Mouse (Mus musculus) kidney, embryonic 15.5 days (tissue): ENCODE measurements around the gene Per2. TPM values are rescaled to one million over a fixed set of nuclear protein-coding genes. Genes with fewer than 3 reads are reported as not detected.

Experiments
- ATAC-seq: fragments of 200-750 bp; cut with Nextera tagmentation; replicated peaks from 2 replicates; pipeline ENCODE4 v1.8.0; 2017; ENCODE audit warnings: moderate TSS enrichment; ENCODE audit not compliant: low FRiP score
- H3K27ac ChIP-seq: fragments of 300-500 bp; sonication (generic); 2 replicates; pipeline ENCODE4 v1.5.1; 2015; ENCODE audit warnings: mild to moderate bottlenecking, inconsistent platforms
- H3K27me3 ChIP-seq: fragments of 300-500 bp; sonication (generic); 2 replicates; pipeline ENCODE4 v1.6.1; 2015; ENCODE audit warnings: inconsistent platforms
- H3K36me3 ChIP-seq: fragments of 300-500 bp; sonication (generic); 2 replicates; pipeline ENCODE4 v1.6.1; 2015; ENCODE audit warnings: inconsistent platforms
- H3K4me1 ChIP-seq: fragments of 300-500 bp; sonication (generic); 2 replicates; pipeline ENCODE4 v1.6.1; 2015; ENCODE audit warnings: inconsistent platforms
- H3K4me2 ChIP-seq: fragments of 300-500 bp; sonication (generic); 2 replicates; pipeline ENCODE4 v1.6.1; 2015; ENCODE audit warnings: moderate library complexity, mild to moderate bottlenecking, inconsistent platforms
- H3K4me3 ChIP-seq: fragments of 300-500 bp; sonication (generic); replicated peaks from 2 replicates; pipeline ENCODE4 v1.5.1; 2015; ENCODE audit warnings: mild to moderate bottlenecking, inconsistent platforms
- H3K9ac ChIP-seq: fragments of 300-500 bp; sonication (generic); 2 replicates; pipeline ENCODE4 v1.6.1; 2015; ENCODE audit warnings: mild to moderate bottlenecking, inconsistent platforms
- H3K9me3 ChIP-seq: fragments of 300-500 bp; sonication (generic); replicated peaks from 2 replicates; pipeline ENCODE4 v1.6.1; 2016; ENCODE audit warnings: inconsistent platforms
- WGBS: fragments of 180-500 bp; shearing (Covaris S2); methylation state at CpG from one replicate; pipeline ENCODE4 v1.1.7; 2015; ENCODE audit warnings: mixed read lengths; 5-methylcytosine and 5-hydroxymethylcytosine counted together
- polyA plus RNA-seq: library from polyadenylated mRNA; unstranded; fragments of >200 nt; fragmentation: Nextera tagmentation; extraction: Ambion mirVana; gene quantifications from 2 replicates; pipeline ENCODE4 v1.2.1, GENCODE M21; 2015

Gene Per2
- polyA plus RNA-seq = 2.9 and 3.6 TPM in 2 replicates

DNA sequence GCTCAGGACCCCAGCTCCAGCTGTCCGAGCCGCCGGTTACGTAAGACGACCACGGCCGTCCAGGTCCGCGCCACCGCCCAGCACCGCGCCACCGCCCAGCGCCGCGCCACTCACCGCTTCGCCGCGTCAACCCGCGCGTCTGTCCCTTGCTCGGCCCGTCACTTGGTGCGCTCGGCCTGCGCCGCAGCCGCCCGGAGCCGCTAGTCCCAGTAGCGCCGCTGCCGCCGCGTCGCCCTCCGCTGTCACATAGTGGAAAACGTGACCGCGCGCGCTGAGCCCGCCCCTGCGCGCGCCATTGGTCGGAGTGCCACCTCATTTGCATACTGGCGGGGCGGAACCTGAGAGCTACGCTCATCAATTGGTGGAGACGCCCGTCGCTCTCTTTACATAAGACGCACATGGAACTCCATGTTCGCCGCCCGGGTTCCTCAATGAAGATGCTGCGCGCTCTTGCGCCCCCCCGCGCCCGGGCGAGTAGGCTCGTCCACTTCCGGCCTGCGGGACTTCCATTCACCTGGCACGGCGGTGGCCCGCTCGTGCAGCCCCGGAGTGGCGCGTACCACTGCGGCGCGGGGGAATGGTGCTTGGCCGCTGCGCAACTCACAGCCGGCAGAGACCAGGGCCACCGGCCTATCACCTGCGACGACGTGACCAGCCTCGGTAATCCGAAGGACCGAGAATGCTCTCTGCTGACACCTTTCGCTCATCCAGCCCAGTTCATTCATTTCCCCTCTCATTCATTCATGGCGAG lies at the start of gene Per2:
Gene Per2 (minus strand): TSS at position 266 of the 751 bp plus-strand sequence.
- under 1% methylated on average over 85 of the region's 91 CpGs for WGBS
- Histone ChIP-seq H3K4me3 (peak within 1 kb of the TSS; percentile 85), H3K27me3 (no peaks in the 10 kb centered on the region), H3K9ac (peak within 1 kb of the TSS; percentile 61), H3K27ac (peak within 1 kb of the TSS; percentile 66), H3K9me3 (no peaks in the 10 kb centered on the region), H3K4me1 (peaks cover 56% of the 10 kb centered on the region), H3K36me3 (no peaks in the 10 kb centered on the region), H3K4me2 (peak within 1 kb of the TSS; percentile 91)
- peak; percentile 96 for ATAC-seq

DNA sequence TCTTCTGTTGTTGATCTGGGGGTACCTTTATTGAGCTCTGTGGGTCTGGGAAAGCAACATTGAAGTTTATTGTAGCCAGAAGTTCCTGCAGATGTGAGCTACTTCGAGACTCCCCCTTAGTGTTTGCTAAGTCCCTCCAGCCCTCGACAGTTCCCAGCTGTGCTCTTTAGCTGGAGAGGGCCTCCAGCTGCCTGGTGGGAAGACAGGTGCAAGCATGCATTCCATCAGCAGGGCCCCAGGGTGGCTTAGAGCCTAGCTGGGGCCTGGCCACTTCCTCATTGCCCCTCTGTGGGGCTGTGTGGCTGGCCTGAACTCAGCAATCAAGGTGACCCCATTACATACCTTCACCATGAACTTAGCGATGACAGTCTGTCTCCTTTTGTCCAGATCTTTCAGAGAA lies 45.5 kb upstream of the Per2 start:
- H3K9me3 ChIP-seq = no peaks in the 10 kb centered on the region
- ATAC-seq = no peak
- no peak overlapping the region for H3K4me3 ChIP-seq
- no peak overlapping the region for H3K27ac ChIP-seq
- WGBS = 62% methylated on average over 3 of the region's 3 CpGs
- no peak overlapping the region for H3K4me2 ChIP-seq
- no peaks in the 10 kb centered on the region for H3K4me1 ChIP-seq
- H3K9ac ChIP-seq = no peak overlapping the region
- no peaks in the 10 kb centered on the region for H3K27me3 ChIP-seq
- peaks cover 65% of the 10 kb centered on the region for H3K36me3 ChIP-seq

DNA sequence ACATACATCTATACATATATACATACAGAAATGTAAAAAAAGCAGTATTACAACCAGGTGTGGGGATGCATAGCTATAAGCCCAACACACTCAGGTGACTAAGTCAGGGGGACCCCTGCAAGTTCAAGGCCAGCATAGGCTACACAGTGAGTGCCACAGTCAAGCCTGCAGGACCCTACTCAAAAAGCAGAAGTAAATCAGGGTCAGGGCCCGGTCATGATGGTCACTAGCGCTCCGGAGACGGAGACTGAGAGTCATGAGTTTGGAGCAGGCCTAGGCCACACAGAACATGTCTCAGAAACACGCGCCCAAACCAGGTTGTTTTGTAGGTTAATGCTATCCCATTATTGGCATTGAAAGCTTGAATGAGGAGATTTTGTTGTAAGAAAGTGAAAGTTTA lies 39.5 kb upstream of the Per2 start:
- H3K27me3 ChIP-seq = no peaks in the 10 kb centered on the region
- WGBS = 96% methylated on average over 6 of the region's 6 CpGs
- H3K9me3 ChIP-seq = no peaks in the 10 kb centered on the region
- H3K4me1 ChIP-seq = peaks cover 16% of the 10 kb centered on the region
- no peak overlapping the region for H3K4me3 ChIP-seq
- H3K4me2 ChIP-seq = no peak overlapping the region
- peaks cover 39% of the 10 kb centered on the region for H3K36me3 ChIP-seq
- H3K9ac ChIP-seq = no peak overlapping the region
- no peak for ATAC-seq
- no peak overlapping the region for H3K27ac ChIP-seq

DNA sequence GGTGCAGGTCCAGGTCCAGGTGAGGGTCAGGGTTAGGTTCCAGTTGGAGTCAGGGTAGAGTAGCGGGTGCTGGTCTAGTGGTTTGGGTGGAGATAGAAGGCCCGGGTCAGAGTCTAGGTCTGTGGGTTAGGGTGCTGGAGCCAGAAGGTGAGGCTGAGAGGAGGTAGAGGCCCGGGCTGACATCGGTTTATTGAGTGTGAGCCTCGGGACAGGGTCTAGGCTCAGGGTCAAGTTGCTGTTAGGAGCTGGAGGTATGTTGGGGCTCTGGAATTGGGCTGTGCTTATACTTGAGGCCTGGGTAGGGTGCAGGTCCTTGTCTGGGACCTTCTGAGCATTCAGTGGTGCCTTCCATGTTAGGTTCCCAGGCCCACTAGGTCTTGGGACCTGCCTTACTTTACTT lies 36.2 kb upstream of the Per2 start:
- no peak for ATAC-seq
- H3K9ac ChIP-seq = peak overlapping the region; percentile 71
- 40% methylated on average over 5 of the region's 5 CpGs for WGBS
- H3K36me3 ChIP-seq = peaks cover 9% of the 10 kb centered on the region
- H3K9me3 ChIP-seq = no peaks in the 10 kb centered on the region
- no peaks in the 10 kb centered on the region for H3K27me3 ChIP-seq
- H3K4me3 ChIP-seq = peak overlapping the region; percentile 96
- H3K4me2 ChIP-seq = peak overlapping the region; percentile 89
- no peak overlapping the region for H3K27ac ChIP-seq
- peaks cover 16% of the 10 kb centered on the region for H3K4me1 ChIP-seq

DNA sequence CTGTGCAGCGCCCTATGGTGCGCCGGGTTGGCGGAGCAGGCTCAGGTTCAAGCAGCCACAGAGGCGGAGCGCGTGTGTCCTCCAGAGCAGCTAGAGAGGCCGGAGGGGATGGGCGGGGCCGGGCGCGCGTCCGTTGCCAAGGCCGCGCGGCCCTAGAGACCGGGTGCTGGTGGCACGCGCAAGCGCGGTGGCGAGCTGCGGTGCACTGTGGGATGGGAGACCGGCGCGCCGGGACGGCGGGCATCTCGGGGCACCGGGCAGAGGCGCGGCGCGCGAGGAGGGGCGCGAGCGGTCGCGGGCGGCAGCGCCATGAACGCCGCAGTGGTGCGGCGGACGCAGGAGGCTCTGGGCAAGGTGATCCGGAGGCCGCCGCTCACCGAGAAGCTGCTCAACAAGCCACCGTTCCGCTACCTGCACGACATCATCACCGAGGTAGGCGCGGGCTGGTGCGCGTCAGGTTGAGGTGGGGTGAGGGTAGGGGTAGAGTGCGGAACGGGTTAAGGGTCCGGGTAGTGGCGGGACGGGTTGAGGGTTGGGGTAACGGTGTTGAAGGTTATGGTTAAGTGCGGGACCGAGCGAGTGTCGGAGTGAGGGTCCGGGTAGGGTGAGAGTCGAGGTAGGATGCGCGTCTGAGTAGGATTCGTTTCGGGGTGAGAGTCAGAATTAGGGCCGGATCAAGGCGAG lies 35.5 kb upstream of the Per2 start, which contains the start of gene Traf3ip1:
Gene Traf3ip1 (plus strand): TSS at position 191 of the 684 bp plus-strand sequence.
- H3K4me2 ChIP-seq = peak within 1 kb of the TSS; percentile 89
- peak within 1 kb of the TSS; percentile 96 for H3K4me3 ChIP-seq
- H3K27ac ChIP-seq = no peak within 1 kb of the TSS
- WGBS = under 1% methylated on average over 73 of the region's 79 CpGs
- peak; percentile 98 for ATAC-seq
- no peaks in the 10 kb centered on the region for H3K9me3 ChIP-seq
- no peaks in the 10 kb centered on the region for H3K27me3 ChIP-seq
- peaks cover 16% of the 10 kb centered on the region for H3K4me1 ChIP-seq
- peak within 1 kb of the TSS; percentile 71 for H3K9ac ChIP-seq
- peaks cover 3% of the 10 kb centered on the region; the same call in 1 of the 2 replicates for H3K36me3 ChIP-seq

DNA sequence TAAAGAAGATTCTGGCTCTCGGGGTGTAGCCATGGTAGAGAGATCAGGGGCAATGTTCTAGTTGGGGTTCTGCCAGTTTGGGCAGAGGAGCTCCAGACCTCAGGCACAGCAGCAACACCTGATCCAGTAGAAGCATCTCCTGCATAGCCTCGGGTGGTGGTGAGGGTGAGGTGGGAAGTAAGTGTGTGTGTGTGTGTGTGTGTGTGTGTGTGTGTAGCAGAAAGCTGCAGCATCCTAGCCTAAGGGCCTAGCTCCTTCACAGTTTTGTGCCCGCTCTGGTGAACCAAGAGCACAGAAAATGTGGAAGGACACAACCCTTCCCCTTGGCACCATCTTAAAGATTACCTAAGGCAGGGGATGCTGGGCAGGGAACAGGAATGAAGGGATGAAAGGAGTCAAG lies 34.8 kb upstream of the Per2 start:
- Histone ChIP-seq H3K4me3 (peak overlapping the region; percentile 96), H3K27me3 (no peaks in the 10 kb centered on the region), H3K9me3 (no peaks in the 10 kb centered on the region), H3K4me2 (peak overlapping the region; percentile 89), H3K27ac (no peak overlapping the region), H3K9ac (peak overlapping the region; percentile 71), H3K4me1 (peaks cover 16% of the 10 kb centered on the region), H3K36me3 (no peaks in the 10 kb centered on the region)
- ATAC-seq = 0 out of 2 replicates have a peak, but pooled peaks have one; percentile 1
- WGBS = 42% methylated on average over 3 of the region's 3 CpGs

DNA sequence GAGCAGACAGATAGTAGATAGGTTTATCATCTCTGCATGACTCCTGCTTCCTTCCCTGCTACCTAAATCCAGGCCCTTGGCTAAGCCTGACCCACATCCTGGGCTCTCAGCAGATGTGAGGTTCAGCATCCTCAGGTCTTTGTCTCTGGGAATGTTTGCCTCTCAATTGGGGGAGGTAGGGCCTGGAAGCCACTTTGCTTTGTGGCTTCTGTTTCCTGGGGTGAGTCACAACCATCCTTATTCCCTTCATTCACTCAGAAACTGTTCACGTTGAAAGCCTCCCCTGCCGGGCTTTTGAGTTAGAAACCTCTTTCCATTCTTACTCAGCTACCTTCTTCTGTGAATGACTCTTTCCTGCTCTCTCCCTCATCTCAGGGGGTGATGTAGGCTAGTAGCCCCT lies 33.6 kb upstream of the Per2 start:
- ATAC-seq = no peak
- WGBS = 35% methylated on average over 2 of the region's 2 CpGs
- no peaks in the 10 kb centered on the region for H3K36me3 ChIP-seq

DNA sequence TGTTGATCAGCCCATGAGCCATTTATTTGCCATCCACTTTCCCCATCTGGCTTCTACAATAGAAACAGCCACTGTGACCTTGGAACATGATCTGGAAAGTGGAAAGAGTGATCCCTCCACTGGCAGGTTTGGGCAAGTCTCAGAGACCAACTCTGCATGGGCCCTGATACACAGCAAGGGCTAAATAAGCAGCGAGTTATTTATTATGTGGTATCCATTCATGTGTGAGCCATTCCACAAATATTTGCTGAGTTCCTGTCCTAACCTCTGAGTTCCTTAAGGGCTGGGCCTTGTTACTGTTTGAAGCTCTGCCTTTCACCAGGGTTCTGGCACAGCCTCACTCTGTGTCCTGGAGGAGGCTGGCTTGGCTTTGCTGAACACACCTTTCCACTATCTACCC lies 31.2 kb upstream of the Per2 start:
- peaks cover 7% of the 10 kb centered on the region for H3K4me1 ChIP-seq
- H3K27me3 ChIP-seq = no peaks in the 10 kb centered on the region
- no peak for ATAC-seq
- no peak overlapping the region for H3K27ac ChIP-seq
- H3K4me3 ChIP-seq = no peak overlapping the region
- no peak overlapping the region for H3K9ac ChIP-seq
- WGBS = 75% methylated on average over 1 of the region's 1 CpGs
- H3K36me3 ChIP-seq = no peaks in the 10 kb centered on the region
- H3K9me3 ChIP-seq = no peaks in the 10 kb centered on the region
- H3K4me2 ChIP-seq = no peak overlapping the region

More for the DNA sequence above, 33.6 kb upstream of the Per2 start:
- H3K4me1 ChIP-seq = peaks cover 16% of the 10 kb centered on the region
- no peaks in the 10 kb centered on the region for H3K27me3 ChIP-seq
- no peak overlapping the region for H3K27ac ChIP-seq
- no peak overlapping the region for H3K4me2 ChIP-seq
- H3K4me3 ChIP-seq = no peak overlapping the region
- no peak overlapping the region for H3K9ac ChIP-seq
- H3K9me3 ChIP-seq = no peaks in the 10 kb centered on the region

DNA sequence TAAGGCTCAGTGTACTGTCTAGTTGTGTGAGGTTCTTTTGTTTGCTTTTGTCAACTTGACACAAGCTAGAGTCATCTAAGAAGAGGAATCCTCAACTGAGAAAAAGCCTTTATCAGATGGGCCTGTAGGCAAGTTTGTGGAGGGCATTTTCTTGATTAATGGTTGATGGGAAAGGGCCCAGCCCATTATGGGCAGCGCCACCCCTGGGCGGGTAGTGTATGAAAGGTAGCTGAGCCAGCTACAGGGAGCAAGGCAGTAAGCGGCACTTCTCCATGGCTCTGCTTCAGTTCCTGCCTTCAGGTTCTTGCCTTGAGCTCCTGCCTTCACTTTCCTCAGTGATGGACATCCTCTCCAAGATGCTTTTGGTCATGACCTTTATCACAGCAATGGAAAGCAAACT lies 27.0 kb upstream of the Per2 start:
- 78% methylated on average over 3 of the region's 3 CpGs for WGBS
- H3K9ac ChIP-seq = no peak overlapping the region
- H3K4me1 ChIP-seq = 0 out of 2 replicates have a peak, but pooled peaks cover 7% of the 10 kb centered on the region
- no peak overlapping the region for H3K4me2 ChIP-seq
- no peaks in the 10 kb centered on the region for H3K36me3 ChIP-seq
- no peaks in the 10 kb centered on the region for H3K27me3 ChIP-seq
- H3K27ac ChIP-seq = no peak overlapping the region
- no peak for ATAC-seq
- H3K9me3 ChIP-seq = no peaks in the 10 kb centered on the region
- H3K4me3 ChIP-seq = no peak overlapping the region

DNA sequence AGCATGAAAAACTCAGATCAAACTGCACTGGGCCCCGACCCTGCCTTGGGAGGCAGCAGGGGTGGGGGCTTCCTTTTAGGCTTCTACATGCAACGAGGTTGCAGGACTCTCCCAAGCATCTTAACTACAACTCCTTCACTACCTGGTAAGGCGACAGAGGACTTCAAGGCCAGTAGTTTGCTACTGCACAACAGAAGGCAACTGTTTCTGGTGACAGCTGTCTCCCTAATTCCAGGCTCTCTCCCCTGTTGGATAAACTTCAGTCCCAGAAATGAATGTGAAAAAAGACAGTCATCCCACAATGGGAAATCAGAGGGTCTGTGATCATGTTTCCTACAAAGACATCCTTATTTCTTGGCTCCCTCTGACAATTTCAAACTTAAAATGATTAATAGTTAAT lies 26.3 kb upstream of the Per2 start:
- 0 out of 2 replicates have a peak, but pooled peaks cover 7% of the 10 kb centered on the region for H3K4me1 ChIP-seq
- no peak overlapping the region for H3K4me3 ChIP-seq
- 74% methylated on average over 3 of the region's 3 CpGs for WGBS
- no peaks in the 10 kb centered on the region for H3K9me3 ChIP-seq
- ATAC-seq = no peak
- H3K4me2 ChIP-seq = no peak overlapping the region
- H3K27ac ChIP-seq = no peak overlapping the region
- no peaks in the 10 kb centered on the region for H3K27me3 ChIP-seq
- H3K36me3 ChIP-seq = no peaks in the 10 kb centered on the region
- no peak overlapping the region for H3K9ac ChIP-seq

DNA sequence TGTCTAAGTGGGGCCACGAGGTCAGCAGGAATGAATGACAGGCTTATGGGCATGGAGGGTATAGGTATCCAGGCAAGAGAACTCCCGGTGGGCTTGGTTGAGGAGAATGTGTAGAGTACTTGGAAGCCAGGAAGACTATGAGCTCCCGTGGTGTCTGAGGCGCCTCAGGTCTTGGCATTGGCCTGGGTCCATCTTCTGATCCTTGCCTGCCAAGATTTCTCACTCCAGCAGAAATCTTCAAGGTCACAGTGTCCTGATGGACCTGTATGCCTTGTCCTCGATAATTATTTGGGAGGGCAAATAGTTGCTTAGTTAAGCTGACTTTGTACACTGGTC lies 24.9 kb upstream of the Per2 start:
- 47% methylated on average over 5 of the region's 5 CpGs for WGBS
- no peaks in the 10 kb centered on the region for H3K36me3 ChIP-seq
- H3K4me1 ChIP-seq = 0 out of 2 replicates have a peak, but pooled peaks cover 7% of the 10 kb centered on the region
- H3K4me3 ChIP-seq = no peak overlapping the region
- ATAC-seq = 0 out of 2 replicates have a peak, but pooled peaks have one; percentile 9
- no peak overlapping the region for H3K27ac ChIP-seq
- H3K4me2 ChIP-seq = no peak overlapping the region
- no peaks in the 10 kb centered on the region for H3K27me3 ChIP-seq
- no peaks in the 10 kb centered on the region for H3K9me3 ChIP-seq
- H3K9ac ChIP-seq = no peak overlapping the region

DNA sequence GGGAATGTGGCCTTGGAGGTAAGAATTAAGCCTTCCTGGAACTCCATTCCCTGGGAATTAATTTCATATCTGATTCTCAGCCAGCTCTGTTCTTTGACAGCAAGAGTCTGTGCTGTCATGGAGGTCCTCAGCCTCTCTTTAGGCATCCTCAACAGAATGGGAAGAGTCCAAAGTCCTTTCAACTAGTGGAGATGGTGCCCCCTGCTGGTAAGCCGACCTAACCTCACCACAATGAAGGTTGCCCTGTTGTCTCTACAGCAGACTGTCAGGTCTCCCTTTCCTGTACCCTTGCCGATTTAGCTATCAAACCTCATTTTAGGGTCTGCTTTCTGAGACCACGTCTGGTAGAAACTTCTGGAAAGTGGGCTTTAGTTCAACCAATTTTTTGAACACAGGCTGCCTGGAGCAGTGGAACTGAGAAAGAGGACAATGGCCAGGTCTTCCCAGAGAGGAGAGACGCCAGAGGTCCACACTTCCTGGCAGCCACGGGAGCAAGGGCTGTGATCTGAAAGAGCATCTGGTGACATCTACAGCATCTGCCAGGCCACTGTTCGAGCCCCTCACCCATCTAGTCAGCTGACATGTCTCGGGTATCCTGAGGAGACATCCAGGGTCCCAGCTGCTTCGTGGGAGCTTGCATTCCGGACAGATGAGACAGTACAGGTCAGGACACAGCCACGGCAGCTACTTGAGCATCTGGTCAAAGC lies 24.3 kb upstream of the Per2 start:
- no peak overlapping the region for H3K9ac ChIP-seq
- 21% methylated on average over 10 of the region's 10 CpGs for WGBS
- ATAC-seq = peak; percentile 67; the same call in 1 of the 2 replicates
- no peak overlapping the region for H3K27ac ChIP-seq
- 0 out of 2 replicates have a peak overlapping the region, but pooled peaks have one; percentile 10 for H3K4me2 ChIP-seq
- 0 out of 2 replicates have a peak, but pooled peaks cover 7% of the 10 kb centered on the region for H3K4me1 ChIP-seq
- no peak overlapping the region for H3K4me3 ChIP-seq
- H3K36me3 ChIP-seq = no peaks in the 10 kb centered on the region
- 0 out of 2 replicates have a peak, but pooled peaks cover 3% of the 10 kb centered on the region for H3K9me3 ChIP-seq
- no peaks in the 10 kb centered on the region for H3K27me3 ChIP-seq
